Mouse (Mus musculus): Measurements from ENCODE around the gene Commd4.
"Not testable (repeated sequence)": the region's sequence is repeated elsewhere in the genome, so short reads cannot be mapped to it uniquely, and the experiment has no call there.

The Commd4 gene

DNA sequence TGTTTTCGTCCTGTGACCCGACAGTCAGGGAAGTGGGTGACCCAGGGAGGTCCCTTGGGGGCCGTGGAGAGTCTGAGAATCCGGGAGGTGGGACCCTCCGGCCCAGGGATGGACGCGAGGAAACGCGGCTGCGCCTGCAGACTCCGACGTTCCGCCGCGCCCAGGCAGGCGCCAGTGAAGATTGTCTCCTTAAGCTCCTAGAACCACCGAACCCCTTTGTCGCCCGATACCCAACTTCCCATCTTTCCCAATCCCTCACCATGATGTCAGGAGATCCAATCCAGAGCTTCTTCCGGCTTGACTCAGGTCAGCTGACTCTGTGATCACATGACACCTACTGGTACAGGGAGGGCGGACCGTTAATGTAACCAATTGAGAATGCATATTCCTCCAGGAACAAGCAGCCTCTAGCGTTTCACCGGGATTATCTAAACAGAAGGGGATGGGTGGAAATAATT lies at the start of gene Commd4:
Commd4 (minus strand) TSS at position 319 of the 458 bp plus-strand sequence.
- DNase-seq (ENCODE audit: low read depth, low spot score), result peak; percentile 93

DNA sequence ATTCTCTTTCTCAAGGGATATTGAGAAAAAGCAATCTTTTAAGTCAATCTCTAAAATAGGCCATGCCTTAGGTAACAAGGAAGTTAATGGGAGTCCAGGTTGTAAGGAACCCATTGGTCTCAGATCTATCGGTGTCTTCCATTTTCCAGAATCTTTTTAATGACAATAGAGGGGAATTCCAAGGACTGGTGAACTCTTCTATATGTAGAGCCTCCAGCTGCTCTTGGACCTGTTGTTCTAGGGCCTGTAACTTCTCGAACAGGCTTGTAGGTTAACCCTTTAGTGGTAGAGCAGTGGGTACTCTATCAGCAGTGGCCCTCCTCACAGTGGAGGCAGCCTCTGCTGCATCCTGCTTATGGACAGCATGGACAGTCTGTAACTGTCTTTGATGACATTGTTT lies 48.8 kb upstream of the Commd4 start:
- no peak for DNase-seq (ENCODE audit: low read depth, low spot score)

- not testable (repeated sequence) for DNase-seq (ENCODE audit: low read depth, low spot score)
These were observed 45.4 kb upstream of the Commd4 start for GRCm38 (mm10) chr9:57203571-57203970.

GRCm38 (mm10) chr9:57202981-57203380 lies 44.9 kb upstream of the Commd4 start:
- no peak for DNase-seq (ENCODE audit: low read depth, low spot score)

GRCm38 (mm10) chr9:57197414-57197813 lies 39.3 kb upstream of the Commd4 start:
- no peak for DNase-seq (ENCODE audit: low read depth, low spot score)

DNA sequence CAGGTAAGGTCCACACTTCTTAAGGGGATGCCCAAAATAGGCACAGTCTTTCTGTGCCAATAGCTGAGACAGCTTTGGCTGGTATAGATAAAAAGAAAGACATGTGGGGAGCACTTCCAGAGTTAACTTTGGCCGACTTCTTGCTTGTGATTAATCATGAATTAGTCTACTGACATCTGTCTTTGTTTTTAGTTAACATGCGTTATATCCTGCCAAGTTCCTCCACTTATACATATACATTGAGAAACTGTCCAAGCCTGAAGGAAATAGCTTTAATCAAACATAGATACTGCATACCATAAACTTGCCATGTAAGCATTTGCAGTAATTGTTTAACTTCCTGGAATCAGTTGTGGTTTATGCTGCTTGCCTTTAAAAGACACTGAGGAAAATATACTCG lies 38.6 kb upstream of the Commd4 start:
- DNase-seq (ENCODE audit: low read depth, low spot score), result no peak

GRCm38 (mm10) chr9:57168411-57168810 lies 10.3 kb upstream of the Commd4 start:
- DNase-seq (ENCODE audit: low read depth, low spot score), result no peak

DNA sequence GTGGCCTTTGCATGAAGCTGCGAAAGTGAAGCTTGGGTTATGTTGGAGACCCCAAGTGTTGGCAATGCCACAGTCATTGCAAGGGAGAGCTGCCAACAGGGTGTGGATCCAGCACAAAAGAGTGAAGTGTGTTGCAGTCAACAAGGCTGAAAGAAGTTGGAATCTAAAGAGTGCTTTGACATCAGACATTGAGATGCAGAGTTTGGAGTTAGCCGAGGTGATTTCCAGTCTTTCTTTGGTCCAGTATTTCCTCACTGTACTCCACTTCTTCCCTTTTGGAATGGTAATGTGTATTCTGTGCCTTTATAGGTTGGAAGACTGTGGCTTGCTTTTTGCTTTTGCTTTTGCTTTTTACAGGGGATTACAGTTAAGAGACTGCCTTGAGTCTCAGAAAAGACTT lies 8.0 kb upstream of the Commd4 start:
- DNase-seq (ENCODE audit: low read depth, low spot score), result no peak

GRCm38 (mm10) chr9:57163137-57163536 lies 5.0 kb upstream of the Commd4 start:
- no peak for DNase-seq (ENCODE audit: low read depth, low spot score)

DNA sequence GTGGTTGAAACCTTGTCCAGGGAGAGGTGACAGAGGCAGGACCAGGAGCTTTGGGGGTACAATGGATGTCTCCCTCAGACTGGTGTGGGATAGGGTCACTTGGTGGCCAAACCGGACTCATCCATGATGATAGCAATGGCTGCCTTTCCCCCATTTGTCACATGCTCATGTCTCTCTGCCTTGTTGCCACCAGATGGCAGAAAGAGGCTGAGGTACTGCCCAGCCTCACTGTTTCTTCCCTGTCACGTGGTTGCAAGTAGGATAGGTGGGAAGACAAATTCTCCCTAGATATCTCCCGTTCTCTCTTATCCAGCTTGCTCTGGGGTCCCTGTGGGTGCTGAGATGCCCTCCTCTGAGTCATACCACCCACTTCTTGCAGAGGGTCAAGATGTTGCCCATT lies 4.4 kb upstream of the Commd4 start:
- DNase-seq (ENCODE audit: low read depth, low spot score), result no peak

DNA sequence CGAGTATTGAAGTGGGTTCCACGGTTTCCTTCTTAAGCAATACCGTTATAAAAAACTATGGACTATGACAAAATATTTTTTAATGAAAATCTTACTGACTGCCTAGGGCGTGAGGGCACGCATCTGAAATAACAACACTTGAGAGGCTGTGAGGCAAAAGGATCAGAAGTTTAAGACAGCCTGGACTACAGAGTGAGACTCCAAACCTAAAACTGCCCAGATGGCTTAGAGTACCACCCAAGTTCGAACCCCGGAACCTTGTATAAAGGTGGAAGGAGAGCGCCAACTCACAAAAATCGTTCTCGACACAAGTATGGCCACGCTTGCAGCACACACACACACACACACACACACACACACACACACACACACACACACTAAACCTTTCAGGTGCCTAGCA lies 375 bp upstream of the Commd4 start:
- DNase-seq (ENCODE audit: low read depth, low spot score), result no peak

DNA sequence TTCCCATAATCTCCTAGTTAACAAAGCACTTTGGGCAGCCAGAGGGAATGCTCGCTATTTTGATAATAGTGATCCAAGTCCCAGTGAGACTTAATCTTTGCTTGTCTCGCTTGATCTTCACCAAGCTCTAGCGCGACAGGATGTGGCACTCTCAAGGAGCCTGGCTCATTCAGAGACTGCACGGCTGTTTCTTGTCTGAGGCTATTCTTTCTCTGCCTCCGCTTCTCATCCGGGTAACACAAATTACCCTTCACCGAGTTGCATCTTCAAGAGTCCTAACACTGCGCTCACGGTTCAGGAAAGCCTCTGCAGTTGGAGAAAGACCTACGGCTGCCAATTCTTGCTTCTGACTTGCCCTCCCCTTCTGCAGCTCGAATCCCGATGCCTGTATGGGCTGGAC lies 632 bp downstream of the Commd4 start:
- peak; percentile 71 for DNase-seq (ENCODE audit: low read depth, low spot score)

DNA sequence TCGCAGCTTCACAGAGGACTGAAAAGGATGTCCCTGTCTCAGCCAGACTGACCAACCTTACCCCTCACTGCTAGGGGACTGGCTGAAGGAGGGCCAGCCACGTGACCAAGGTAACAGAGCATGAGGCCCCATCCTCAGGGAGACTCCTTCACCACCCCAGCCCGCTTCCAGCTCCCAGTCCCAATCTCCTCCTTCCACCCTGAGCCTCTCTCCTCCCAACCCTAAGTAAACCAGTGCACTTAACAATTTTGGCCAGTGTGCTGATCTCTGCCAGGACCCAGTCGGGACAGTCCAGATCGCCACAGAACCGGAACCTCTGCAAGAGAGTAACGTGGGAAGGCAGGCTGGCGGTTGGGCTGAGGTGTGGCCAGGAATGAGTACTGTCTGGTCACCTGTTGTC lies 1.3 kb downstream of the Commd4 start:
- DNase-seq (ENCODE audit: low read depth, low spot score), result no peak

GRCm38 (mm10) chr9:57156383-57156782 lies 1.7 kb downstream of the Commd4 start:
- no peak for DNase-seq (ENCODE audit: low read depth, low spot score)

- DNase-seq (ENCODE audit: low read depth, low spot score), result no peak
These were observed 5.8 kb downstream of the Commd4 start for GRCm38 (mm10) chr9:57152331-57152730.

GRCm38 (mm10) chr9:57150192-57150591 lies 7.9 kb downstream of the Commd4 start:
- DNase-seq (ENCODE audit: low read depth, low spot score), result no peak

- no peak for DNase-seq (ENCODE audit: low read depth, low spot score)
These were observed 9.1 kb downstream of the Commd4 start for GRCm38 (mm10) chr9:57149021-57149420.

GRCm38 (mm10) chr9:57148144-57148878 lies 9.8 kb downstream of the Commd4 start, which contains the start of gene Neil1:
Neil1 (minus strand) TSS chr9:57148305.
- DNase-seq (ENCODE audit: low read depth, low spot score), result peak; percentile 91

- DNase-seq (ENCODE audit: low read depth, low spot score), result no peak
These were observed 10.7 kb downstream of the Commd4 start for GRCm38 (mm10) chr9:57147205-57148143.

DNA sequence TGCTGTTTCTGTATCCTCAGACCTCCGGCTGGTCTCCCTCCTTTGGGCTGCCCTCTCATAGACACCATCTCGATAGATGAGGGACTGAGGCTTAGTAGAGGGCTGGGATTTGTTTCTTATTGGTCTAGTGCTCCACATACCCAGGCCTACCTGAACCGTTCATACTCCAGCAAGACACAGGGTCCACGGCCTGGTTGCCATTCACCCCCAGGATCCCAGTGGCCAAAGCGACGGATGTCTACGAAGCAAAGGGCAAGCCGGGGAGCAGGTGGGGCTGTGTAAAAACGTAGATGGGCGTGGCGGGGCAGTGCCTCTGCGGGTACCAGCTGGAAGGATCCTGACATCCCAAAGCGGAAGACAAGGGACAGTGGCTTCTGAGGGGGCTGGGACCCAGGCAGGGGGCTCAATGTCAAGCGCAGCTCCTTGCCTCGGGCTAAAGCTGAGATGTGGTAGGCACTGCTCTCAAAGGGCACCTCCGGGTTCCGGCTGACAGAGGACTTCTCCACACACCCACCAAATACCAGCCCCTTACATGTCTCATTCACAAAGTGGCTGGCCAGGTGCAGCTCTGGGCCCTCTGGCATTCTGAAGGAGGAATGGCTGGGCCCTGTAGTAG lies 11.6 kb downstream of the Commd4 start:
- no peak for DNase-seq (ENCODE audit: low read depth, low spot score)

DNA sequence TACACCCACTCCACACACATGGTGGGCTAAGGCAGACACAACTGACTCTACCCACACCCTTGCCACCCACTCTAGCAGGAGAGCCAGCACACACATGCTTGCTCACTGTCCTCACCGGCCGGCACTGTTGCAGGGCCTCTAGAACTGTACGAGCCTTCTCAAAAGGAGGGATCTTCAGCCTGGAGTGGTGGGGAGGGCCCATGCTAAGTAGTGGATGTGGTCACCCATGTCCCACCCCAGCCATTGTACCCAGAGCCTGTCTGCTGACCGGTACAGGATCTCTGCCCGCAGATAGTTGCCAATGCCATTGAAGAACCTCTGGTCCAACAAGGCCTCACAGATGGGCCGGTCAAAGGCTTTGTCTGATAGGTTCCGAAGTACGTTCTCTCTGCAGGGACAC lies 13.3 kb downstream of the Commd4 start:
- DNase-seq (ENCODE audit: low read depth, low spot score), result no peak

GRCm38 (mm10) chr9:57143212-57143611 lies 14.9 kb downstream of the Commd4 start:
- no peak for DNase-seq (ENCODE audit: low read depth, low spot score)
